Mouse (Mus musculus) gastrocnemius, adult 2 months (tissue): ENCODE measurements around the gene Gm44790. TPM values are rescaled to one million over a fixed set of nuclear protein-coding genes. Genes with fewer than 3 reads are reported as not detected.
A peak's percentile ranks its signal among the peaks of the same experiment; 100 is the strongest.

ENCODE experiments used
- DNase-seq: peaks from one replicate; pipeline ENCODE4 v3.0.0; 2022
- H3K27ac ChIP-seq: fragments of 200-600 bp; 2 replicates; pipeline ENCODE4 v1.8.1; 2022; ENCODE audit warnings: mild to moderate bottlenecking
- H3K4me3 ChIP-seq: fragments of 200-600 bp; 2 replicates; pipeline ENCODE4 v1.8.1; 2022; ENCODE audit warnings: mild to moderate bottlenecking, moderate library complexity
- CTCF ChIP-seq: fragments of 200-600 bp; IDR thresholded peaks from 2 replicates; pipeline ENCODE4 v1.8.1; 2022; ENCODE audit warnings: antibody characterized with exemption, mild to moderate bottlenecking, moderate library complexity
- intact Hi-C: fragments of 180-260 bp; cut with DNase I; formaldehyde crosslinking; loops from one replicate; pipeline ENCODE4 v1.15.1; 2025
- total RNA-seq, 2 experiments: library from RNA; stranded (reverse); gene quantifications; 2 replicates each; pipeline ENCODE4 v1.2.3; 2021

Gm44790 gene
- total RNA-seq, 2 experiments from 2014 or later, result 0.53 TPM; not detected in 1

GRCm38 (mm10) chr6:86463079-86463478 lies 36.6 kb downstream of the Gm44790 start:
- no peak overlapping the region for H3K27ac ChIP-seq
- no peak for TF ChIP-seq CTCF
- no peak overlapping the region for H3K4me3 ChIP-seq
- no peak for DNase-seq
- intact Hi-C loops, result no loop called here

DNA sequence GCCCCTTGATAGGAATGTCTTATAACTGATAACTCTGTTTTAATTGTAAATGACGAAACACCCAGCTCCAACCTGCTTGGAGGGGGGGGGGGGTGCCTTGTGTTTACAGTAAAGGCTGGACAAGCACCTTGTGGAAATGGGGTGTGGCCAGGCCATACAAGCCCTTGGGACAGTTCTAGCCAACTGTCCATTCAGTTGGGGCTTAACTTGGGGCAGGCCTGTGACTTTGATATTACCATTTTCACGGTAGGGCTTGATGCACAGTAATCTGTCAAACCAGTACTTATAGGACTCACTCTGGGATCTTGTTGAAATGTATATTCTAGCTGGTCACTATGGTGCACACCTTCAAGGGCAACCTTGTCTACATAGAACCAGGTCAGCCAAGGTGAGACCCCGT lies 44.9 kb downstream of the Gm44790 start:
- TF ChIP-seq CTCF, result no peak
- DNase-seq, result no peak
- intact Hi-C loops, result no loop called here
- peak overlapping the region; percentile 73 for H3K4me3 ChIP-seq
- H3K27ac ChIP-seq, result peak overlapping the region; percentile 92

GRCm38 (mm10) chr6:86471760-86472099 lies 45.3 kb downstream of the Gm44790 start:
- no peak for TF ChIP-seq CTCF
- H3K27ac ChIP-seq, result peak overlapping the region; percentile 92
- intact Hi-C loops, result loop anchor here (1.0 to 2.0 kb wide), 3 partner anchors 43 to 198 kb away; partner anchors contain the start of genes Mxd1 and Pcbp1
- H3K4me3 ChIP-seq, result peak overlapping the region; percentile 73
- no peak for DNase-seq

DNA sequence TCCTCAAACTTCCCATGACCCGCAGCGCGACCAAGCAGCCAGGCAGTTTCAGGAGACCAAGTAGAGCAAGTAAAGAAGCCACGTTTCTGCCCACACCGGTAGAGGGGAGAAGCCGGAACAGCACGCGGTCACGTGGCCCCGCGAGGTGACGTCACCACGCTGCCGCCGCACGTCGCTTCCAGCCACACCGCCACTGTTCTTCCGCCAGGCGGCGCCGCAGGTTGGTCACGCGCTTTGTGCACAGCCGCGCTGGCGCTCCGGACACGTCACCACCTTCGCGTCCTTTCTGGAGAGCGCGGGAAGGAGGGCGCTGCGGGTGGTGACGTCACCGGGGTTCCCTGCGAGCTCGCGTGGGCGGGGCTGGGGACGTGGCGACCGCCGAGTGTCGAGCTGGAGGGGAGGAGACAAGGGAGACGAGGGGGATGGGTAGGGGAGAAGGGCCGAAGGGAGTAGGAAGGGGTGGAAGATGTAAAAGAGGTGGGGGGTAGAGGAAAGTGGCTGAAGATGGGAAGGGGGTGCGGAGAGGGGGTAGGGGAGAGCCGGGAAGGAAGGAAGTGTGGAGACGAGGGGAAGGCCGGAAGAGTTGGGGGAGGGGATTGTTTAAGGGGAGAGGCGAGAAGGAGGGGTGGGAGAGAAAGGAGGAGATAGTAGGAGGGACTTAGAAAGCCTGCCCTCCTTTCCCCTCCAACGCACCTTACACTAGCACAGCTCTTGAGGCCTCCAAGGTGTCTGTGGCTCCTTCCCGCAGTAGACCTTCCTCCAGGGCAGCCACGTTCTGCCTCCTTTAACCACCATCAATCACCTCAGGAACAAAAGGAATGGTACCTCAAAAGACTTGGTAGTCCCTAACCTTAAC lies 45.9 kb downstream of the Gm44790 start:
- intact Hi-C loops, result loop anchor here (1.0 to 2.0 kb wide), 3 partner anchors 42 to 197 kb away; partner anchors contain the start of genes Mxd1 and Pcbp1
- DNase-seq, result peak; percentile 100
- Histone ChIP-seq H3K27ac (peak overlapping the region; percentile 92), H3K4me3 (peak overlapping the region; percentile 73)
- TF ChIP-seq CTCF, result peak; percentile 96

- intact Hi-C loops, result loop anchor here (2.0 kb wide), 1 partner anchor 42 kb away; no protein-coding TSS in a partner anchor
- Histone ChIP-seq H3K27ac (peak overlapping the region; percentile 92), H3K4me3 (peak overlapping the region; percentile 73)
- DNase-seq, result no peak
- peak; percentile 3; the same call in 1 of the 2 replicates for TF ChIP-seq CTCF
Observed at GRCm38 (mm10) chr6:86473077-86473476, 46.6 kb downstream of the Gm44790 start.

- no peak for TF ChIP-seq CTCF
- H3K27ac ChIP-seq, result peak overlapping the region; percentile 92
- intact Hi-C loops, result no loop called here
- peak overlapping the region; percentile 73 for H3K4me3 ChIP-seq
- no peak for DNase-seq
Observed at GRCm38 (mm10) chr6:86474072-86474471, 47.6 kb downstream of the Gm44790 start.

DNA sequence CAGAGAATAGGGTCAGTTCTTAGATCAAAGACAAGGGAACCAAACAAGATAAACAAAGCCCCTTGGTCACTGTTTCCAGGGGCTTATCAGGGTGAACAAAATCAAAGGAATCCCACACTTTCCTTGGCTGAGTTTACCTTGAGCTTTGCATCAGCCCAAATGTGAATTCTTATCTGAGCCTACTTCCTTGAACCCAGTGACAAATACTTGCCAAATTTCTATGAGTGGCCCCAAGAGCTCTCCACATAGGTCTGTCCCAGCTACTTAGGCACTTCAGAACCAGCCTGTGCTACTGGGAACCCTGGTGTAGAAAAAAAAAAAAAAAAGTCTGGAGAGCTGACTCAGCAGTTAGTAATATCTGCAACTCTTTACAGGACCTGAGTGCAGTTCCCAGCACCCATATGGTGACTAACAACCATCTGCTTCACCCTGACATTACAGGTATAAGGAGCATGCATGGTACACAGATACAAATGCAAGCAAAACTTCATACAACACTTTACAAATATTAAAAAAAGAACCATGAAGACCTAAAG lies 48.3 kb downstream of the Gm44790 start:
- no peak for DNase-seq
- TF ChIP-seq CTCF, result no peak
- Histone ChIP-seq H3K4me3 (peak overlapping the region; percentile 73), H3K27ac (peak overlapping the region; percentile 92)
- intact Hi-C loops, result no loop called here

- intact Hi-C loops, result no loop called here
Observed at GRCm38 (mm10) chr6:86475462-86476167, 49.2 kb downstream of the Gm44790 start.

DNA sequence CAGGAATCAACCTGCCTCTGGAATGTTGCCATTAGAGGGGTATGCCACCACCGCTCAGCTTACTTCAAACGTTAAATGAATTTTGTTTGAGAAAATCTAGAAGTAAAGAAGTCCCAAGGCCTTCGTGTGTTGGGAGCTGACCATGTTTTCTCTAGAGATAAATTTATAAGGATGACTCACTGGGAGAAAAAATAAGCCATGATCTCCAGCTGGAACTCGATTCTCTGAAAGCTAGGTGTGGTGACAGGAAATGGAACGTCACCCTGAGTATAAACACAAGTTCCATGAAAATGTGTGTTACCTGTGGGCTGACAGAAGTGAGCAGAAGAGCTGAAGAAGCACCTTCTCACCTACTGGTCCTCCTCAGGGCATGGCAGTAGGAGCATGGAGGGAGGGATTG lies 50.5 kb downstream of the Gm44790 start:
- no peak for DNase-seq
- intact Hi-C loops, result no loop called here
- H3K4me3 ChIP-seq, result no peak overlapping the region
- no peak for TF ChIP-seq CTCF
- peak overlapping the region; percentile 92 for H3K27ac ChIP-seq

More at GRCm38 (mm10) chr6:86475462-86476167, 49.2 kb downstream of the Gm44790 start:
- H3K27ac ChIP-seq, result peak overlapping the region; percentile 92
- peak overlapping the region; percentile 73 for H3K4me3 ChIP-seq
- DNase-seq, result peak; percentile 87
- TF ChIP-seq CTCF, result no peak

DNA sequence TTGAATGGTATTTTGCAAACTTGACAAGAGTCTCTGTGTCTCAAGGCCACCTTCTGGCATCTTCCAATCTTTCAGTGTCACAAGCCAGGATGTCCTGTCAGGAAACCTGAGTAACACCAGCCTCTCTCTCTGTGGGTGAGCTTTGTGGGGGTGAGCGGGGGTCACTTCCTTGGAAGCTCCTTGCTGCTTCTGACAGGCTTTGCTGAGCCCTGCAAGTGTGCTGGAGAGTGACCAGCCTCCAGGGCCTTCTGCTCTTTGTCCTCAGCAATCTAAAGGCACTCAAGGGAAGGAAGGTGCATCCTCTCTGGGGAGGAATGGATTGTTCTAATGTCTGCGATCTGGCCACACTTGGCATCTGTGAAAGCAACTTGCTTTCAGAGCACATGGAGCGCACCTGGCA lies 52.9 kb downstream of the Gm44790 start:
- intact Hi-C loops, result no loop called here
- DNase-seq, result peak; percentile 44
- no peak for TF ChIP-seq CTCF
- H3K27ac ChIP-seq, result peak overlapping the region; percentile 92
- H3K4me3 ChIP-seq, result peak overlapping the region; percentile 75

- Histone ChIP-seq H3K27ac (peak overlapping the region; percentile 92), H3K4me3 (peak overlapping the region; percentile 75)
- DNase-seq, result no peak
- no peak for TF ChIP-seq CTCF
- intact Hi-C loops, result no loop called here
Observed at GRCm38 (mm10) chr6:86479816-86480188, 53.3 kb downstream of the Gm44790 start.

GRCm38 (mm10) chr6:86480189-86480831 lies 53.9 kb downstream of the Gm44790 start:
- DNase-seq, result peak; percentile 72
- intact Hi-C loops, result no loop called here
- peak overlapping the region; percentile 92 for H3K27ac ChIP-seq
- H3K4me3 ChIP-seq, result peak overlapping the region; percentile 75
- no peak for TF ChIP-seq CTCF
